Mouse (Mus musculus): Measurements from ENCODE around the gene Gm14443. TPM values are rescaled to one million over a fixed set of nuclear protein-coding genes. Genes with fewer than 3 reads are reported as not detected.
"Not testable (repeated sequence)": the region's sequence is repeated elsewhere in the genome, so short reads cannot be mapped to it uniquely, and the experiment has no call there.

Gene Gm14443
- total RNA-seq (2017) = 0.89 and 1.9 TPM in 2 replicates

GRCm38 (mm10) chr2:175175401-175176180 lies at the start of gene Gm14443:
Gm14443 (minus strand) TSS chr2:175175871.
- ATAC-seq (replicated peaks in 1 of 2; ENCODE audit: insufficient read depth in 1 of 2, low FRiP score in 2 of 2, low TSS enrichment in 1 of 2, low read depth in 1 of 2, poor library complexity in 2 of 2, severe bottlenecking in 2 of 2) = not testable (repeated sequence)

- ATAC-seq (replicated peaks in 1 of 2; ENCODE audit: insufficient read depth in 1 of 2, low FRiP score in 2 of 2, low TSS enrichment in 1 of 2, low read depth in 1 of 2, poor library complexity in 2 of 2, severe bottlenecking in 2 of 2) = peak; percentile 53 to 71; a peak in 2 of 4 replicates
Measured at GRCm38 (mm10) chr2:175206732-175207131, 31.1 kb upstream of the Gm14443 start, which contains the start of gene Gm14391. Gm14391 (minus strand) TSS chr2:175206917.

- not testable (repeated sequence) for ATAC-seq (replicated peaks in 1 of 2; ENCODE audit: insufficient read depth in 1 of 2, low FRiP score in 2 of 2, low TSS enrichment in 1 of 2, low read depth in 1 of 2, poor library complexity in 2 of 2, severe bottlenecking in 2 of 2)
Measured at GRCm38 (mm10) chr2:175179008-175179407, 3.3 kb upstream of the Gm14443 start.

GRCm38 (mm10) chr2:175176312-175176711 lies 641 bp upstream of the Gm14443 start:
- ATAC-seq (replicated peaks in 1 of 2; ENCODE audit: insufficient read depth in 1 of 2, low FRiP score in 2 of 2, low TSS enrichment in 1 of 2, low read depth in 1 of 2, poor library complexity in 2 of 2, severe bottlenecking in 2 of 2) = no peak

- ATAC-seq (replicated peaks in 1 of 2; ENCODE audit: insufficient read depth in 1 of 2, low FRiP score in 2 of 2, low TSS enrichment in 1 of 2, low read depth in 1 of 2, poor library complexity in 2 of 2, severe bottlenecking in 2 of 2) = not testable (repeated sequence)
Measured at GRCm38 (mm10) chr2:175174058-175174457, 1.6 kb downstream of the Gm14443 start.

GRCm38 (mm10) chr2:175172906-175173595 lies 2.6 kb downstream of the Gm14443 start:
- ATAC-seq (replicated peaks in 1 of 2; ENCODE audit: insufficient read depth in 1 of 2, low FRiP score in 2 of 2, low TSS enrichment in 1 of 2, low read depth in 1 of 2, poor library complexity in 2 of 2, severe bottlenecking in 2 of 2) = not testable (repeated sequence)

GRCm38 (mm10) chr2:175172123-175172522 lies 3.5 kb downstream of the Gm14443 start:
- ATAC-seq (replicated peaks in 1 of 2; ENCODE audit: insufficient read depth in 1 of 2, low FRiP score in 2 of 2, low TSS enrichment in 1 of 2, low read depth in 1 of 2, poor library complexity in 2 of 2, severe bottlenecking in 2 of 2) = no peak

GRCm38 (mm10) chr2:175166870-175167269 lies 8.8 kb downstream of the Gm14443 start:
- ATAC-seq (replicated peaks in 1 of 2; ENCODE audit: insufficient read depth in 1 of 2, low FRiP score in 2 of 2, low TSS enrichment in 1 of 2, low read depth in 1 of 2, poor library complexity in 2 of 2, severe bottlenecking in 2 of 2) = not testable (repeated sequence)

- ATAC-seq (replicated peaks in 1 of 2; ENCODE audit: insufficient read depth in 1 of 2, low FRiP score in 2 of 2, low TSS enrichment in 1 of 2, low read depth in 1 of 2, poor library complexity in 2 of 2, severe bottlenecking in 2 of 2) = not testable (repeated sequence)
Measured at GRCm38 (mm10) chr2:175165110-175165509, 10.6 kb downstream of the Gm14443 start.

GRCm38 (mm10) chr2:175161438-175161837 lies 14.2 kb downstream of the Gm14443 start:
- not testable (repeated sequence) for ATAC-seq (replicated peaks in 1 of 2; ENCODE audit: insufficient read depth in 1 of 2, low FRiP score in 2 of 2, low TSS enrichment in 1 of 2, low read depth in 1 of 2, poor library complexity in 2 of 2, severe bottlenecking in 2 of 2)

GRCm38 (mm10) chr2:175158642-175159041 lies 17.0 kb downstream of the Gm14443 start:
- no peak for ATAC-seq (replicated peaks in 1 of 2; ENCODE audit: insufficient read depth in 1 of 2, low FRiP score in 2 of 2, low TSS enrichment in 1 of 2, low read depth in 1 of 2, poor library complexity in 2 of 2, severe bottlenecking in 2 of 2)

GRCm38 (mm10) chr2:175156696-175157095 lies 19.0 kb downstream of the Gm14443 start:
- no peak for ATAC-seq (replicated peaks in 1 of 2; ENCODE audit: insufficient read depth in 1 of 2, low FRiP score in 2 of 2, low TSS enrichment in 1 of 2, low read depth in 1 of 2, poor library complexity in 2 of 2, severe bottlenecking in 2 of 2)

- ATAC-seq (replicated peaks in 1 of 2; ENCODE audit: insufficient read depth in 1 of 2, low FRiP score in 2 of 2, low TSS enrichment in 1 of 2, low read depth in 1 of 2, poor library complexity in 2 of 2, severe bottlenecking in 2 of 2) = peak; percentile 82 to 83; a peak in 3 of 4 replicates
Measured at GRCm38 (mm10) chr2:175141993-175142295, 33.7 kb downstream of the Gm14443 start, which contains the start of gene Gm14399. Gm14399 (minus strand) TSS chr2:175142012.

- not testable (repeated sequence) for ATAC-seq (replicated peaks in 1 of 2; ENCODE audit: insufficient read depth in 1 of 2, low FRiP score in 2 of 2, low TSS enrichment in 1 of 2, low read depth in 1 of 2, poor library complexity in 2 of 2, severe bottlenecking in 2 of 2)
Measured at GRCm38 (mm10) chr2:175141118-175141992, 34.3 kb downstream of the Gm14443 start.

- not testable (repeated sequence) for ATAC-seq (replicated peaks in 1 of 2; ENCODE audit: insufficient read depth in 1 of 2, low FRiP score in 2 of 2, low TSS enrichment in 1 of 2, low read depth in 1 of 2, poor library complexity in 2 of 2, severe bottlenecking in 2 of 2)
Measured at GRCm38 (mm10) chr2:175140624-175141023, 35.0 kb downstream of the Gm14443 start.

All from hematopoietic stem cell, adult 5-6 weeks (primary cell).